Mouse (Mus musculus) heart, embryonic 14.5 days (tissue): Measurements from ENCODE around the gene Mettl13. TPM values are rescaled to one million over a fixed set of nuclear protein-coding genes. Genes with fewer than 3 reads are reported as not detected.
A peak's percentile ranks its signal among the peaks of the same experiment; 100 is the strongest.

Experiments used
- ATAC-seq: fragments of 200-750 bp; cut with Nextera tagmentation; 2 replicates; pipeline ENCODE4 v1.8.0; 2017; ENCODE audit warnings: low read depth, moderate TSS enrichment; ENCODE audit not compliant: insufficient number of reproducible peaks, insufficient read depth, low FRiP score
- H3K27ac ChIP-seq, 2 experiments: fragments of 200-500 bp in 1 of 2; fragments of 300-500 bp in 1 of 2; sonication (generic) in 1 of 2; replicated peaks in 1 of 2; 2 replicates each; pipeline ENCODE4 v1.5.1; 2012 to 2014; ENCODE audit warnings: low read depth in 2 of 2, low read length in 2 of 2, control low read depth in 1 of 2, mild to moderate bottlenecking in 1 of 2, mixed read lengths in 1 of 2; ENCODE audit not compliant: control insufficient read depth in 1 of 2, insufficient read depth in 1 of 2
- H3K27me3 ChIP-seq: fragments of 300-500 bp; sonication (generic); 2 replicates; pipeline ENCODE4 v1.6.1; 2014; ENCODE audit warnings: mild to moderate bottlenecking, low read length, control low read depth; ENCODE audit not compliant: control insufficient read depth, insufficient read depth
- H3K36me3 ChIP-seq: fragments of 300-500 bp; sonication (generic); 2 replicates; pipeline ENCODE4 v1.6.1; 2014; ENCODE audit warnings: mild to moderate bottlenecking, control low read depth, low read length, mixed read lengths; ENCODE audit not compliant: control insufficient read depth, insufficient read depth
- H3K4me1 ChIP-seq, 2 experiments: fragments of 200-500 bp in 1 of 2; fragments of 300-500 bp in 1 of 2; sonication (generic) in 1 of 2; 2 replicates each; pipeline ENCODE4 v1.6.1; 2012 to 2014; ENCODE audit warnings: low read length in 2 of 2, control low read depth in 1 of 2, mixed read lengths in 1 of 2; ENCODE audit not compliant: control insufficient read depth in 2 of 2, insufficient read depth in 2 of 2
- H3K4me2 ChIP-seq: fragments of 300-500 bp; sonication (generic); 2 replicates; pipeline ENCODE4 v1.6.1; 2014; ENCODE audit warnings: mild to moderate bottlenecking, low read length
- H3K4me3 ChIP-seq, 2 experiments: fragments of 200-500 bp in 1 of 2; fragments of 300-500 bp in 1 of 2; sonication (generic) in 1 of 2; 2 replicates each; pipeline ENCODE4 v1.5.1; 2012 to 2014; ENCODE audit warnings: low read length in 2 of 2, mild to moderate bottlenecking in 2 of 2, control low read depth in 1 of 2, low read depth in 1 of 2, moderate library complexity in 1 of 2; ENCODE audit not compliant: control insufficient read depth in 1 of 2, insufficient read depth in 1 of 2
- H3K9ac ChIP-seq: fragments of 300-500 bp; sonication (generic); 2 replicates; pipeline ENCODE4 v1.6.1; 2014; ENCODE audit warnings: mild to moderate bottlenecking, low read length
- H3K9me3 ChIP-seq: fragments of 300-500 bp; sonication (generic); 2 replicates; pipeline ENCODE4 v1.6.1; 2016; ENCODE audit warnings: low read length, control low read depth; ENCODE audit not compliant: control insufficient read depth
- WGBS: fragments of 180-500 bp; shearing (Covaris S2); extraction: QIAGEN DNeasy Blood & Tissue Kit; methylation state at CpG from one replicate; pipeline ENCODE4 v1.1.7; 2014; 5-methylcytosine and 5-hydroxymethylcytosine counted together
- polyA plus RNA-seq: library from polyadenylated mRNA; unstranded; fragments of >200 nt; fragmentation: Nextera tagmentation; extraction: Ambion mirVana; gene quantifications from 2 replicates; pipeline ENCODE4 v1.2.1, GENCODE M21; 2014

Mettl13 gene
- 6.9 and 8.2 TPM in 2 replicates for polyA plus RNA-seq

GRCm38 (mm10) chr1:162548016-162548916, at the start of gene Mettl13:
Gene Mettl13 (minus strand): TSS chr1:162548551.
- peak; percentile 98 for ATAC-seq
- Histone ChIP-seq H3K36me3 (peaks cover 32% of the 10 kb centered on the region), H3K4me1 (peaks cover 0 to 11% of the 10 kb centered on the region in 2 experiments; a peak in 2 of 4 replicates), H3K4me2 (peak within 1 kb of the TSS; percentile 85), H3K27ac (peak within 1 kb of the TSS; percentile 70 to 73; a peak in 3 of 4 replicates), H3K9me3 (no peaks in the 10 kb centered on the region), H3K9ac (peak within 1 kb of the TSS; percentile 83), H3K27me3 (no peaks in the 10 kb centered on the region), H3K4me3 (peak within 1 kb of the TSS; percentile 77 to 81)
- under 1% methylated on average over 52 of the region's 52 CpGs for WGBS

GRCm38 (mm10) chr1:162597379-162598102, 49.2 kb upstream of the Mettl13 start:
- H3K27me3 ChIP-seq: no peaks in the 10 kb centered on the region
- H3K4me2 ChIP-seq: no peak overlapping the region
- peaks cover 0 to 3% of the 10 kb centered on the region in 2 experiments; a peak in 1 of 4 replicates for H3K4me1 ChIP-seq
- WGBS: 44% methylated on average over 3 of the region's 3 CpGs
- H3K9me3 ChIP-seq: no peaks in the 10 kb centered on the region
- no peak overlapping the region for H3K4me3 ChIP-seq
- no peak for ATAC-seq
- no peak overlapping the region for H3K27ac ChIP-seq
- H3K36me3 ChIP-seq: peaks cover 51% of the 10 kb centered on the region
- no peak overlapping the region for H3K9ac ChIP-seq

DNA sequence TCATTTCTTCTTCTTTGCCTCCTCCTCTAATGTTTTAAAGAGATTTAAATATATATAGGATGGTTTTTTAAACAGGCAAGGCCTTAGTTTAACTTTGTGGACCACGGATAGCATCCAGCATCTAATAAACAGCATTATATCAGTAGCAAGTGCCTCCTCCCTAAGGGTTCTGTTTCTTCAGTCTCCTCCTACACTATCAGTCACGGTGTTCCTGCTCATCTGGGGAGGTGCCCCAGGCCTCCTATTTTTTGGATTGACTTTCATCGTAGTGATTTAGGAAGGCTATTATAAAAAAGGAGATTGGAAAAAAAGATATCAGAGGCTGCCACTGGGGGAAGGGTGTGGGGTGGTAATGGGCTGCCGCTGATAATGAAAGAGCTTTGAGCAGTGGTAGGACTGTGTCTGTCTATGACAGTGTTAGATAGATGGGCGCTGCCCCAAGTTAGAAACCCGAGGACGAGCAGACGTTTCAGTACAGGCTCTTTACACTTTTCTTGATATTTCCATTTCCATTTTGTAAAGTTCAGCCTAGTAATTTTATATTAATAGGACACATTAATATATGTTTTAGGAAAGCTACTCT, 42.2 kb upstream of the Mettl13 start:
- H3K27me3 ChIP-seq: no peaks in the 10 kb centered on the region
- H3K9me3 ChIP-seq: no peaks in the 10 kb centered on the region
- 42% methylated on average over 8 of the region's 8 CpGs for WGBS
- ATAC-seq: no peak
- no peak overlapping the region for H3K4me2 ChIP-seq
- peaks cover 23% of the 10 kb centered on the region for H3K36me3 ChIP-seq
- H3K27ac ChIP-seq: no peak overlapping the region
- no peak overlapping the region for H3K4me3 ChIP-seq
- no peak overlapping the region for H3K9ac ChIP-seq
- peaks cover 0 to 2% of the 10 kb centered on the region in 2 experiments; a peak in 2 of 4 replicates for H3K4me1 ChIP-seq

- no peak overlapping the region for H3K9ac ChIP-seq
- H3K27ac ChIP-seq: no peak overlapping the region
- WGBS: 7% methylated on average over 9 of the region's 9 CpGs
- no peak overlapping the region for H3K4me3 ChIP-seq
- H3K4me2 ChIP-seq: peak overlapping the region; percentile 3; the same call in 1 of the 2 replicates
- H3K9me3 ChIP-seq: no peaks in the 10 kb centered on the region
- peaks cover 0 to 2% of the 10 kb centered on the region in 2 experiments; a peak in 2 of 4 replicates for H3K4me1 ChIP-seq
- no peak for ATAC-seq
- H3K27me3 ChIP-seq: no peaks in the 10 kb centered on the region
- H3K36me3 ChIP-seq: peaks cover 27% of the 10 kb centered on the region
Measured at GRCm38 (mm10) chr1:162589443-162589842, 41.1 kb upstream of the Mettl13 start.

GRCm38 (mm10) chr1:162588606-162589005, 40.3 kb upstream of the Mettl13 start:
- no peak for ATAC-seq
- Histone ChIP-seq H3K4me2 (no peak overlapping the region), H3K4me1 (peaks cover 0 to 2% of the 10 kb centered on the region in 2 experiments; a peak in 2 of 4 replicates), H3K27ac (no peak overlapping the region), H3K9ac (no peak overlapping the region), H3K4me3 (no peak overlapping the region), H3K27me3 (no peaks in the 10 kb centered on the region), H3K9me3 (no peaks in the 10 kb centered on the region), H3K36me3 (peaks cover 31% of the 10 kb centered on the region)
- WGBS: 85% methylated on average over 3 of the region's 3 CpGs

DNA sequence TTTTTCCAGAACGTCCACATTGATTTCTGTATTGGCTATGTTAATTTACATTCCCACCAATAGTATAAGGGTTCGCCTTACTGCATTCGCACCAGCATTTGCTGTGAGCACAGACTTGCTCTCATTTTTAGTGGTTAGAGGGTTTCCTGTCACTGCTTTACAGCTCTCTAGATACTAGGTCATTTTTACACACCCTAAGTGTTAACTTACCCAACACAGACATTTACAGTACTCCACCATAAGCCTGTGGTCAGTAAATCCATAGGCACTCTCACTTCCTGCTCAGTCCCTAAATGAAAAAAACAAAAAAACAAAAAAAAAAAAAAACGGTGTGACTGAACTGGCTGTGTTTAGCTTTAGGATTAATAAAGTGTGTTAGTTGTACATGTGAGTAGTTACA, 37.9 kb upstream of the Mettl13 start:
- Histone ChIP-seq H3K9me3 (no peaks in the 10 kb centered on the region), H3K36me3 (peaks cover 41% of the 10 kb centered on the region), H3K4me1 (peaks cover 0 to 2% of the 10 kb centered on the region in 2 experiments; a peak in 2 of 4 replicates), H3K27me3 (no peaks in the 10 kb centered on the region), H3K4me3 (no peak overlapping the region), H3K4me2 (no peak overlapping the region), H3K27ac (no peak overlapping the region), H3K9ac (no peak overlapping the region)
- 81% methylated on average over 4 of the region's 4 CpGs for WGBS
- no peak for ATAC-seq

DNA sequence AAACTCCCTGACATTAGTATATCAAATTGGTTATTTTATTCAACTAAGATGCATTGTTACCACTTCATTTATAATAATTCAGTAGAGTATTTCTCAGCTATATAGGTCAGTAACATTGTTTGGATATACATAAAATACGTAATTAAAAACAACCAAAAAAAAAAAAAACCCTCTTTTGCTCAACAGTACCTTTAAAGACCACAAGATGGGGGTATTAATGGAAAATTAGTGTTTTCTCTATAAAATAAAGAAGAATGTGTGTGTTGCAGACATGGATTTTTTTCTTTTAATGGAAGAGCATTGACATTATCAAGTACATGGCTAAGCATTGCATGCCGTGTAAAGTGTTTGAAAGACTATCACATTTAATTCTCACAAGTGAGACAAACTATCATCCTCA, 34.5 kb upstream of the Mettl13 start:
- no peak overlapping the region for H3K4me3 ChIP-seq
- H3K27me3 ChIP-seq: no peaks in the 10 kb centered on the region
- H3K27ac ChIP-seq: no peak overlapping the region
- WGBS: 86% methylated on average over 2 of the region's 2 CpGs
- H3K4me2 ChIP-seq: no peak overlapping the region
- no peak overlapping the region for H3K9ac ChIP-seq
- ATAC-seq: no peak
- no peaks in the 10 kb centered on the region for H3K9me3 ChIP-seq
- H3K36me3 ChIP-seq: peaks cover 63% of the 10 kb centered on the region
- no peaks in the 10 kb centered on the region for H3K4me1 ChIP-seq
